Mouse (Mus musculus): ENCODE data around the gene Kif3c. TPM values are rescaled to one million over a fixed set of nuclear protein-coding genes. Genes with fewer than 3 reads are reported as not detected.

The Kif3c gene
- polyA plus RNA-seq, 1 experiment from 2014 or later: 12.2 TPM

GRCm38 (mm10) chr12:3420519-3420918 is 55.6 kb downstream of the Kif3c start:
- ATAC-seq (ENCODE audit: insufficient number of reproducible peaks, insufficient read depth, low FRiP score, low read depth): no peak
- 89% methylated on average over 2 of the region's 2 CpGs for WGBS
- H3K27ac ChIP-seq (ENCODE audit: low read length): no peak overlapping the region
- no peaks in the 10 kb centered on the region for H3K27me3 ChIP-seq (ENCODE audit: control insufficient read depth, insufficient read depth, low read length)
- H3K4me3 ChIP-seq (ENCODE audit: low read depth, low read length): no peak overlapping the region
- H3K9me3 ChIP-seq (ENCODE audit: control insufficient read depth, low read depth, low read length): no peaks in the 10 kb centered on the region
- no peak overlapping the region for H3K4me2 ChIP-seq (replicated peaks; ENCODE audit: low read depth, low read length)
- H3K4me1 ChIP-seq (ENCODE audit: control insufficient read depth, insufficient read depth, low read length): 0 out of 2 replicates have a peak, but pooled peaks cover 4% of the 10 kb centered on the region
- H3K9ac ChIP-seq (replicated peaks; ENCODE audit: low read depth, low read length): no peak overlapping the region
- H3K36me3 ChIP-seq (ENCODE audit: control insufficient read depth, insufficient read depth, low read length): no peaks in the 10 kb centered on the region

- 87% methylated on average over 1 of the region's 1 CpGs for WGBS
- Histone ChIP-seq H3K36me3 (ENCODE audit: control insufficient read depth, insufficient read depth, low read length) (no peaks in the 10 kb centered on the region), H3K4me2 (replicated peaks; ENCODE audit: low read depth, low read length) (no peak overlapping the region), H3K27ac (ENCODE audit: low read length) (no peak overlapping the region), H3K4me1 (ENCODE audit: control insufficient read depth, insufficient read depth, low read length) (0 out of 2 replicates have a peak, but pooled peaks cover 4% of the 10 kb centered on the region), H3K9me3 (ENCODE audit: control insufficient read depth, low read depth, low read length) (no peaks in the 10 kb centered on the region), H3K9ac (replicated peaks; ENCODE audit: low read depth, low read length) (no peak overlapping the region), H3K27me3 (ENCODE audit: control insufficient read depth, insufficient read depth, low read length) (no peaks in the 10 kb centered on the region), H3K4me3 (ENCODE audit: low read depth, low read length) (no peak overlapping the region)
- ATAC-seq (ENCODE audit: insufficient number of reproducible peaks, insufficient read depth, low FRiP score, low read depth): no peak
These were observed 57.9 kb downstream of the Kif3c start for GRCm38 (mm10) chr12:3422786-3423185.

- Histone ChIP-seq H3K36me3 (ENCODE audit: control insufficient read depth, insufficient read depth, low read length) (no peaks in the 10 kb centered on the region), H3K27ac (ENCODE audit: low read length) (no peak overlapping the region), H3K9ac (replicated peaks; ENCODE audit: low read depth, low read length) (no peak overlapping the region), H3K4me1 (ENCODE audit: control insufficient read depth, insufficient read depth, low read length) (peaks cover 4% of the 10 kb centered on the region; the same call in 1 of the 2 replicates), H3K9me3 (ENCODE audit: control insufficient read depth, low read depth, low read length) (no peaks in the 10 kb centered on the region), H3K4me2 (replicated peaks; ENCODE audit: low read depth, low read length) (no peak overlapping the region), H3K27me3 (ENCODE audit: control insufficient read depth, insufficient read depth, low read length) (no peaks in the 10 kb centered on the region), H3K4me3 (ENCODE audit: low read depth, low read length) (no peak overlapping the region)
- ATAC-seq (ENCODE audit: insufficient number of reproducible peaks, insufficient read depth, low FRiP score, low read depth): no peak
- 75% methylated on average over 2 of the region's 2 CpGs for WGBS
These were observed 59.2 kb downstream of the Kif3c start for GRCm38 (mm10) chr12:3424179-3424578.

- Histone ChIP-seq H3K27me3 (ENCODE audit: control insufficient read depth, insufficient read depth, low read length) (no peaks in the 10 kb centered on the region), H3K4me1 (ENCODE audit: control insufficient read depth, insufficient read depth, low read length) (peaks cover 4% of the 10 kb centered on the region; the same call in 1 of the 2 replicates), H3K4me2 (replicated peaks; ENCODE audit: low read depth, low read length) (peak overlapping the region; percentile 70), H3K27ac (ENCODE audit: low read length) (peak overlapping the region; percentile 90), H3K9me3 (ENCODE audit: control insufficient read depth, low read depth, low read length) (no peaks in the 10 kb centered on the region), H3K4me3 (ENCODE audit: low read depth, low read length) (peak overlapping the region; percentile 94), H3K36me3 (ENCODE audit: control insufficient read depth, insufficient read depth, low read length) (no peaks in the 10 kb centered on the region), H3K9ac (replicated peaks; ENCODE audit: low read depth, low read length) (peak overlapping the region; percentile 25)
- ATAC-seq (ENCODE audit: insufficient number of reproducible peaks, insufficient read depth, low FRiP score, low read depth): peak; percentile 7; the same call in 1 of the 2 replicates
- WGBS: 38% methylated on average over 15 of the region's 15 CpGs
These were observed 60.7 kb downstream of the Kif3c start for GRCm38 (mm10) chr12:3425375-3426341.

GRCm38 (mm10) chr12:3426530-3427034 is 61.6 kb downstream of the Kif3c start, which contains the start of gene Asxl2:
Gene Asxl2 (plus strand): TSS chr12:3426857.
- peaks cover 4% of the 10 kb centered on the region; the same call in 1 of the 2 replicates for H3K4me1 ChIP-seq (ENCODE audit: control insufficient read depth, insufficient read depth, low read length)
- H3K9ac ChIP-seq (replicated peaks; ENCODE audit: low read depth, low read length): peak within 1 kb of the TSS; percentile 89
- peak; percentile 95 for ATAC-seq (ENCODE audit: insufficient number of reproducible peaks, insufficient read depth, low FRiP score, low read depth)
- H3K9me3 ChIP-seq (ENCODE audit: control insufficient read depth, low read depth, low read length): no peaks in the 10 kb centered on the region
- no peaks in the 10 kb centered on the region for H3K36me3 ChIP-seq (ENCODE audit: control insufficient read depth, insufficient read depth, low read length)
- WGBS: under 1% methylated on average over 53 of the region's 53 CpGs
- peak within 1 kb of the TSS; percentile 94 for H3K27ac ChIP-seq (ENCODE audit: low read length)
- peak within 1 kb of the TSS; percentile 70 for H3K4me2 ChIP-seq (replicated peaks; ENCODE audit: low read depth, low read length)
- peak within 1 kb of the TSS; percentile 94 for H3K4me3 ChIP-seq (ENCODE audit: low read depth, low read length)
- no peaks in the 10 kb centered on the region for H3K27me3 ChIP-seq (ENCODE audit: control insufficient read depth, insufficient read depth, low read length)

GRCm38 (mm10) chr12:3427067-3427889 is 62.3 kb downstream of the Kif3c start:
- Histone ChIP-seq H3K36me3 (ENCODE audit: control insufficient read depth, insufficient read depth, low read length) (no peaks in the 10 kb centered on the region), H3K4me3 (ENCODE audit: low read depth, low read length) (peak overlapping the region; percentile 94), H3K9me3 (ENCODE audit: control insufficient read depth, low read depth, low read length) (no peaks in the 10 kb centered on the region), H3K4me1 (ENCODE audit: control insufficient read depth, insufficient read depth, low read length) (peaks cover 4% of the 10 kb centered on the region; the same call in 1 of the 2 replicates), H3K27me3 (ENCODE audit: control insufficient read depth, insufficient read depth, low read length) (no peaks in the 10 kb centered on the region), H3K4me2 (replicated peaks; ENCODE audit: low read depth, low read length) (peak overlapping the region; percentile 42), H3K27ac (ENCODE audit: low read length) (peak overlapping the region; percentile 94), H3K9ac (replicated peaks; ENCODE audit: low read depth, low read length) (peak overlapping the region; percentile 89)
- peak; percentile 63 for ATAC-seq (ENCODE audit: insufficient number of reproducible peaks, insufficient read depth, low FRiP score, low read depth)
- WGBS: under 1% methylated on average over 65 of the region's 65 CpGs

GRCm38 (mm10) chr12:3427891-3428775 is 63.2 kb downstream of the Kif3c start:
- no peak for ATAC-seq (ENCODE audit: insufficient number of reproducible peaks, insufficient read depth, low FRiP score, low read depth)
- no peaks in the 10 kb centered on the region for H3K36me3 ChIP-seq (ENCODE audit: control insufficient read depth, insufficient read depth, low read length)
- H3K27ac ChIP-seq (ENCODE audit: low read length): no peak overlapping the region
- no peaks in the 10 kb centered on the region for H3K27me3 ChIP-seq (ENCODE audit: control insufficient read depth, insufficient read depth, low read length)
- 64% methylated on average over 11 of the region's 11 CpGs for WGBS
- peak overlapping the region; percentile 94 for H3K4me3 ChIP-seq (ENCODE audit: low read depth, low read length)
- H3K4me2 ChIP-seq (replicated peaks; ENCODE audit: low read depth, low read length): peak overlapping the region; percentile 42
- peaks cover 4% of the 10 kb centered on the region; the same call in 1 of the 2 replicates for H3K4me1 ChIP-seq (ENCODE audit: control insufficient read depth, insufficient read depth, low read length)
- no peak overlapping the region; the same call in 1 of the 2 replicates for H3K9ac ChIP-seq (replicated peaks; ENCODE audit: low read depth, low read length)
- no peaks in the 10 kb centered on the region for H3K9me3 ChIP-seq (ENCODE audit: control insufficient read depth, low read depth, low read length)
